Mouse (Mus musculus) bone marrow, adult 2 months (tissue): ENCODE data around the gene Cd9. TPM values are rescaled to one million over a fixed set of nuclear protein-coding genes. Genes with fewer than 3 reads are reported as not detected.

Experiments used
- H3K27ac ChIP-seq: fragments of 200-500 bp; 2 replicates; pipeline ENCODE4 v1.5.1; 2012; ENCODE audit warnings: low read depth, mild to moderate bottlenecking, control low read depth, inconsistent platforms, low read length; ENCODE audit not compliant: control insufficient read depth, poor library complexity, insufficient read depth
- H3K4me1 ChIP-seq: fragments of 200-500 bp; 2 replicates; pipeline ENCODE4 v1.6.1; 2011; ENCODE audit warnings: low read length; ENCODE audit not compliant: control insufficient read depth, insufficient read depth
- H3K4me3 ChIP-seq: fragments of 200-500 bp; replicated peaks from 2 replicates; pipeline ENCODE3; 2011; ENCODE audit warnings: mild to moderate bottlenecking, low read depth, low read length, control low read depth; ENCODE audit not compliant: control insufficient read depth
- CTCF ChIP-seq: fragments of 200-500 bp; IDR thresholded peaks from 2 replicates; pipeline ENCODE4 v1.5.1; 2011; ENCODE audit warnings: low read length, control low read depth; ENCODE audit not compliant: control insufficient read depth, insufficient read depth
- POLR2A ChIP-seq: fragments of 200-500 bp; IDR thresholded peaks from 2 replicates; pipeline ENCODE4 v1.6.1; 2011; ENCODE audit warnings: low read depth, mild to moderate bottlenecking, control low read depth, low read length, borderline replicate concordance; ENCODE audit not compliant: control insufficient read depth
- WGBS: fragments of 180-500 bp; shearing (Covaris S2); methylation state at CpG from one replicate; pipeline ENCODE4 v1.1.7; 2018; 5-methylcytosine and 5-hydroxymethylcytosine counted together
- polyA plus RNA-seq: library from polyadenylated mRNA; stranded (reverse); fragments of >200 nt; gene quantifications from 2 replicates; pipeline ENCODE4 v1.2.4, GENCODE M21; 2011; ENCODE audit warnings: low replicate concordance; ENCODE audit not compliant: missing spikeins, insufficient read depth, insufficient read length

Cd9 gene
- polyA plus RNA-seq, 1 experiment = 90.4 TPM

DNA sequence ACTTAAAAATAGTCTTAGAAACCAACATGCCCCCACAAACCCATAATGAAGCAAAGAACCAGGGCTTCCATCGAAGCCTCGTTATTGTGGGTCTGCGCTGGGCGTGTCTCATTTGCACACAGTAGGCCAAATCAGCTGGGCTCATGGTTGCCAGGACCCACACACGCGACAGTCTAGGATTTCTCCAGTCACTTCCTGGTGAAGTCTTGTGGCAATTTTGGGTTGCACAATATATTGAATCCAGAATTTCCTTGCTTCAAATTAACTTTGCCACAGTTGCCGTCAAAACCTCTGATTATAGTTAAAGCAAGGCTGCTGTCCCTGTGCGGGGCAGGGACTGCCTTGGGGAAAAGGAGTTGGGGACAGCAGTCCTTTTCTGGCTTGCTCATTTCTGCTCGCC is 39.9 kb downstream of the Cd9 start:
- peaks cover 3% of the 10 kb centered on the region; the same call in 1 of the 2 replicates for H3K4me1 ChIP-seq
- H3K27ac ChIP-seq = no peak overlapping the region
- TF ChIP-seq POLR2A (no peak), CTCF (no peak)
- H3K4me3 ChIP-seq = no peak overlapping the region
- 58% methylated on average over 9 of the region's 9 CpGs for WGBS

- Histone ChIP-seq H3K4me3 (no peak overlapping the region), H3K4me1 (peaks cover 3% of the 10 kb centered on the region; the same call in 1 of the 2 replicates), H3K27ac (no peak overlapping the region)
- WGBS = 83% methylated on average over 5 of the region's 5 CpGs
- TF ChIP-seq CTCF = no peak
- no peak for TF ChIP-seq POLR2A
Observed at GRCm38 (mm10) chr6:125454299-125454698, 40.3 kb downstream of the Cd9 start.

GRCm38 (mm10) chr6:125447660-125448059 is 46.9 kb downstream of the Cd9 start:
- Histone ChIP-seq H3K4me1 (peaks cover 5% of the 10 kb centered on the region; the same call in 1 of the 2 replicates), H3K27ac (no peak overlapping the region), H3K4me3 (no peak overlapping the region)
- no peak for TF ChIP-seq CTCF
- no peak for TF ChIP-seq POLR2A
- 54% methylated on average over 2 of the region's 2 CpGs for WGBS

- peaks cover 4% of the 10 kb centered on the region; the same call in 1 of the 2 replicates for H3K4me1 ChIP-seq
- TF ChIP-seq POLR2A (no peak), CTCF (no peak)
Observed at GRCm38 (mm10) chr6:125447205-125447604, 47.4 kb downstream of the Cd9 start.

GRCm38 (mm10) chr6:125445381-125445780 is 49.2 kb downstream of the Cd9 start:
- no peak for TF ChIP-seq CTCF
- no peak for TF ChIP-seq POLR2A
- H3K27ac ChIP-seq = peak overlapping the region; percentile 63
- 18% methylated on average over 6 of the region's 6 CpGs for WGBS
- peaks cover 4% of the 10 kb centered on the region; the same call in 1 of the 2 replicates for H3K4me1 ChIP-seq
- H3K4me3 ChIP-seq = no peak overlapping the region

More at GRCm38 (mm10) chr6:125447205-125447604, 47.4 kb downstream of the Cd9 start:
- Histone ChIP-seq H3K27ac (no peak overlapping the region; the same call in 1 of the 2 replicates), H3K4me3 (no peak overlapping the region)
- WGBS = 46% methylated on average over 4 of the region's 4 CpGs

DNA sequence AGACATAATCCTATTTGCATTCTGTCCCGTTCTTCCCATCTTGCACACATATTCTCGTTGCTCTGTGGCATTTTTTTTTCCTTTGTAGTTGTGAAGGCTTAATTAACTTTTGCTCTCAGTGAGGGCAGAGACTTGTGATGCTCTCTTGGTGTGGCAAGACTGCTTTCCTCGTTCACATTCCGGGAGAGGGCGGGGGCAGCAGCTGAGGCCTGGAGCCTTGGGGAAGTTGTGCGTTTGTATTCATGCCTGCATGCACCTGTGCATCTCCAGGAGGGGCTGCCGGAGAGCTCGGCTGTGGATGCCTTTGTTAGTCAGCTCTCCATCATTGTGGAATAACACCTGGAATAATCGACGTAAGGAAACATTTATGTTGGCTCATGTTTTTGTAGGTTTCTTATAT is 52.0 kb downstream of the Cd9 start:
- Histone ChIP-seq H3K27ac (no peak overlapping the region), H3K4me3 (no peak overlapping the region), H3K4me1 (peaks cover 2% of the 10 kb centered on the region; the same call in 1 of the 2 replicates)
- no peak for TF ChIP-seq CTCF
- TF ChIP-seq POLR2A = no peak
- WGBS = 81% methylated on average over 10 of the region's 10 CpGs

- Histone ChIP-seq H3K4me3 (no peak overlapping the region), H3K4me1 (peaks cover 5% of the 10 kb centered on the region; the same call in 1 of the 2 replicates), H3K27ac (no peak overlapping the region)
- TF ChIP-seq POLR2A (no peak), CTCF (no peak)
- 82% methylated on average over 3 of the region's 3 CpGs for WGBS
Observed at GRCm38 (mm10) chr6:125436753-125437152, 57.8 kb downstream of the Cd9 start.

GRCm38 (mm10) chr6:125434735-125435518 is 59.7 kb downstream of the Cd9 start:
- TF ChIP-seq POLR2A (no peak), CTCF (no peak)
- H3K4me3 ChIP-seq = no peak overlapping the region
- H3K27ac ChIP-seq = peak overlapping the region; percentile 71
- H3K4me1 ChIP-seq = peaks cover 5% of the 10 kb centered on the region; the same call in 1 of the 2 replicates
- 65% methylated on average over 5 of the region's 5 CpGs for WGBS
